Mouse (Mus musculus): ENCODE measurements at regions not wholly inside any gene's neighbourhood (a gene's known extent, or its start where the extent isn't known, plus 50 kb on each side); places are given as distances from the start of the nearest gene placed in this dataset.

DNA sequence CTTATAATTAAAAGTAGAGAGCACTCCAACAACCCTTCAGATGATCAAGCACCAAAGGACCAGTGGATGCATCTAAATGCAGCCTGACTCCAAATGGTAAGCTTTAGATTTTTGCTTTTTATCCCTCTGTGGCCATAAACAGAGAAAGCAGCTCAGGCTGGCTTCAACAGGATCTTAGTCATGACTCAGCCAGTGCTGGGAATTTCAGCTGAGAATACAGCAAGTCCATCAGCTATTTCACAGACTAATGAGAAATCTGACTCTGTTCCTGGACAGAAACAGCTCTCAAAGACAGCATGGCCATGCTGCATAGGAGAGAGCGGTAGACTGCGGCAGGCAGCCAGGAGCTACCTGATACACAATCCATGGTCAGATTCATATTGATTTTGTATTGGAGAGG is 1800.4 kb upstream of the 5930422O12Rik start:
- no peak for TF ChIP-seq POLR2A (IDR thresholded peaks at IDR 0.05; ENCODE audit: insufficient read length, low read depth)
- no peak for TF ChIP-seq MYOG (IDR thresholded peaks at IDR 0.05; ENCODE audit: control insufficient read depth in 1 of 3, insufficient read depth in 1 of 3, insufficient read length in 2 of 3, low read depth in 2 of 3)
- no peak for TF ChIP-seq USF1 (IDR thresholded peaks at IDR 0.05; ENCODE audit: low read depth)
- no peak for TF ChIP-seq MYOD1 (IDR thresholded peaks at IDR 0.05; ENCODE audit: control insufficient read depth in 1 of 3, insufficient read length in 2 of 3, low read depth in 2 of 3)
- TF ChIP-seq CEBPB (IDR thresholded peaks at IDR 0.05; ENCODE audit: insufficient read depth, poor library complexity, severe bottlenecking): no peak
- no peak for TF ChIP-seq E2F4 (IDR thresholded peaks at IDR 0.05; ENCODE audit: insufficient read depth)
- TF ChIP-seq MAX (IDR thresholded peaks at IDR 0.05; ENCODE audit: low read depth): no peak
- TF ChIP-seq TCF12 (IDR thresholded peaks at IDR 0.05; ENCODE audit: insufficient read depth, poor library complexity, severe bottlenecking): no peak
- no peak for TF ChIP-seq POLR2AphosphoS2 (IDR thresholded peaks at IDR 0.05; ENCODE audit: insufficient read length, low read depth)
- TF ChIP-seq TCF3 (IDR thresholded peaks at IDR 0.05; ENCODE audit: insufficient read length, low read depth): no peak

Measured in myocyte (in vitro differentiated cells).